Mouse (Mus musculus): Measurements from ENCODE around the gene Gm37240.

Gm37240 gene

DNA sequence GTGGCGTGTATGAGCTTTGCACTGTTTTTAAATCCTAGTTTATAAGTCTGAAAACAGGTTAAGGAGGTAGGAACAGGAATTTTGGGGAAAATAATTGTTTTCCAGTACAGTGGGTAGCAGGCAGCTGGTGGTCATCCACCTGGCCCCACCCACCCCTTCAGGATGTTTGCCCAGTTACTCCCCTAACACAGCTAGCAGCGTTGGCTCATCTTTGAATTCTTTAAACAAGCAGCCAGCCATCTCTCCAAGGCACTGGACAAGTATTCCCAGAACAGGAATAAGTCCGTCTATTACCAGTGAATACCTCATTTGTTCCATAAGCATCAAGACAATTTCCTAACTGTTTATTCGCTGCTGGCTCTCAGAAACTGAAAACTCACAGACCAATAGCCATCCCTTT, 1111.7 kb downstream of the Gm37240 start:
- no peak for DNase-seq (ENCODE audit: low read depth, low spot score)

DNA sequence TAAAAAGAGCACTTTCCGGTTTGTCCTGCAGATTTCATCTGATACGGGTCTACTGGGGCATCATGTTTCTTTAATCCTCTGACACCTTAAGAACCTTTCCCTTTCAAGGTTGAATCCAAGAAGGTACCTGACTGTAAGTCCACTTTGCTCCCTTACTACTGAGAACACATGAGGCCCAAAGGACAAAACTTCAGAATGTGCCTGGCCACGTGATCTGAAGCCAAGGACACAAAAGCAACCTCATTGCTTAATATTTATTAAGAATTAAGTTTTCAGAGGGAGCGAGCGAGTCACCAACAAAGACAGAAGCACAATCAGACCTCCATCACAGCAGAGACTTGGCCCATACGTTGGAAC, 1112.3 kb downstream of the Gm37240 start:
- DNase-seq (ENCODE audit: low read depth, low spot score): no peak

DNA sequence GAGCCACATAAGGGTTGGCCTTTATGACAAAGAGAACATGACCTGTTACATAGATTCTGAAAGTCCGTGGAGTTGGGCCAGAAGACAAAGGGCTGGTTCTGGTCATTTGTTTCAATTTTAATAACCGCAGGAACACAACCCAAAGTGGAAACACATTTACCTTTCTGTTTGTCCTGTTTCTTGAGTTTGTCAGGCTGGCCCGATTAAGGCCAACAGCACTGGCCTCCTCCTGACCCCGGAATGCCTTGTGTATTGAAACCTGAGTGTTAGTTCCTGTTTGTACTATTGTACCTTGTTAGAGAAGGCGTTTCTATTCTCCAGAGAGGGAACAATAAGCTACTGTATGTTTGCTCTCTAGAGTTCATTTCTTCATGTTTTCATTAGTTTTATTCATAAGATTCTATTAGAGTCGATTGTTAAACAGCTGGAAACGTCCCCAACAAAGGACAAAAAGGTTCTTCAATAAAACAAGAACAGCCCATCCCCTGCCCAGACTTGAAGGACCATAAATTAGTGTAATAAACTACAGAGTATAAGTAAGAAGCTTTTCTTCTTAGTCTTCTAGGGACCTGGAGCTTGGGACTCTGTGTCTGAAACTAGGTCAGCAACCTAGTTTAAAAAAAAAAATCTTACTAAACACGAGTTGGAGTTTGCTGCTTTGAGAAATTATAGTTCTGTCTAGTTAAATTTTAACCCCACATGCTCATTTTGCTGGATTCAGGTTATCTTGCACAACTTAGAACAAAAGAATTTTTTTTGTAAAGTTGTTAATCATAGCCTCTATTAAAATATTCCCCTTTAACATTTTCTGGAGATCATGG, 1112.9 kb downstream of the Gm37240 start:
- DNase-seq (ENCODE audit: low read depth, low spot score): no peak

DNA sequence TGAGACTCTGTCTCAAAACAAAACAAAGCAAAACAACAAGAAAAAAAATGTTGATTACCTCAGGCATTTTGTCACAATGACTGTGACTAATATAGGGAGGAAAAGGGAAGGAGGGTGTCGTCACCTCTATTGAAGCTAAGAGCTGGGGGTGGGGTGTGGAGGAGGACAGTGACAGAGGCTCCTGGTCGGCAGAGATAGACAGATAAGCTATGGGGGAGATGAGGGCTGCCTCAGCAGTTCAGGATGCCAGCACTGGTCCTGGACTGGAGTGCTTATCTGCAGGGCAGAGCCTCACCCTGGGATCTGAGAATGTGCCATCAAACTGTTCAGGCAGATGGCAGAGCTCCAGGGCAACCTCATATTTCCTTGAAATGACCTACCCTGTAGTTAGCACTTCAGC, 1115.3 kb downstream of the Gm37240 start:
- no peak for DNase-seq (ENCODE audit: low read depth, low spot score)

DNA sequence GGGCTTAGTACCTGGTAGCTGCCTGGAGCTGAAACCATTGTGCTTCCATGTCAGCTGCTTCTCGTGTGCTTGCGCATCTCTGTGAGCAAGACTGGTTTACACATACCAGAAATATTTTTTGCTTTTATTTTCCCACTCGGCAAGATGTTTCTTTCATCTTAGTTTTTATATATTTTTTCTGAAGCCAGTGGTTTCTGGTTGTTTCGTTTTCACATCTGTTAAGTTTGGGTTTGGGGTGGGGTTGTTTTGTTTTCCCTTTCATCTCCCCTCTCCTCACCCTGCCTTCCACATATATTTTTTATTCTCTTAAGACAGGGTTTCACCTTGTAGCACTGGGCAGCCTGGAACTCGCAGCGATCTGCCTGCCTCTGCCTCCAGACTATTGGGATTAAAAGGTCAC, 1116.8 kb downstream of the Gm37240 start:
- no peak for DNase-seq (ENCODE audit: low read depth, low spot score)

DNA sequence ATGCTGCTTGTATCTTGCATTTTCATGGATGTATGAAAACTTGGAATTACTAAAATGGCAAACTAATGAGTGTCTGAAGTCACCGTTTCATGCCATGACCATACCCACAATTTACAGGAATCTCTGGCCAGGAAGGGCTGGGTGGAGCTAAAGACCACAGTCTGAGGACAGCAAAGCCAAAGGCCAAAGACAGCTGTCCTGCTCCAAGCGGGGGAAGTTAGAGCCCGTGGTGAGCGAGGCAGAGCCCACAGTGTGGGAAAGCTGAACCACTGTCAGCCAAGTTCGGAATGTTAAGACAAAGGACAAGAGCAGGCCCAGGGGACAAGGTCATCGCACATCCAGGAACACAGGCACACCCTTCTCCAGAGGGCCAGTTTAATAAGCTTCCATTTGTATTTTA, 1117.9 kb downstream of the Gm37240 start:
- no peak for DNase-seq (ENCODE audit: low read depth, low spot score)

DNA sequence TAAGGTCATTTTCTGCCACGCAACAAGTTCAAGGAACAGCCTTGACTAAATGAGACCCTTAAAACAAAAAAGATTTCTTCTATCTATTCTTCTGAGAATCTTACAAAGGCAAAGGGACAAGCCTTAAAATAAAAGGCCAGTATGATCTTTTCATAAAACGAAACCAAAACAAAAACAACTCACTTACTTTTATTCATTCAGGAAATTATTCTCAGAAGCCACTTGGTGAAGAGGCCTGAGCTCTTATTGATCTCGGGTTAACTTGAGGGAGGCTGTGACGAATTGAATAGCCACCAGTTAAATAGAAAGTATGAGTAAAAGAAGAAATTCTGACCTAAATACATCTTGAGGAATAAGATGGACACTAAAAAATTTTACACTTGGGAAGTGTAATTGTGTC, 1118.4 kb downstream of the Gm37240 start:
- DNase-seq (ENCODE audit: low read depth, low spot score): no peak

DNA sequence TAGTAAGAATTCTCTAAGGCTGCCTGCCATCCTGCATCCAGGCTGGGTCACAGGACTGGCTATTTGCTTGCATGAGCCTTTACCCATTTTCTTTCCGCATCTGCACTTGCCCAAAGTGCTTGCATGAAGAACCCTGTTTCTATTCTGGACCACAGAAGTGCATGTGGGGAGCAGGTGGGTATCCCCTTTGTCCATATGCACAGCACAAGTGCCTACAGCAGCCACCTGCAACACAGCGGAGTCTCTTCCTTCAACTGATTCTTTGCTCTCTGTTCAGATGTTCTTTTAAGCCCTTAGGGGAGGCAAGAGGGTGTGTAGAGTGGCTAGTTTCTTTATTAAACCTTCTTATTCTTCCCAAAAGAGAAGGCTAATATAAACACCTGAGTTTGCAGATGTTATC, 1133.5 kb downstream of the Gm37240 start:
- DNase-seq (ENCODE audit: low read depth, low spot score): no peak

DNA sequence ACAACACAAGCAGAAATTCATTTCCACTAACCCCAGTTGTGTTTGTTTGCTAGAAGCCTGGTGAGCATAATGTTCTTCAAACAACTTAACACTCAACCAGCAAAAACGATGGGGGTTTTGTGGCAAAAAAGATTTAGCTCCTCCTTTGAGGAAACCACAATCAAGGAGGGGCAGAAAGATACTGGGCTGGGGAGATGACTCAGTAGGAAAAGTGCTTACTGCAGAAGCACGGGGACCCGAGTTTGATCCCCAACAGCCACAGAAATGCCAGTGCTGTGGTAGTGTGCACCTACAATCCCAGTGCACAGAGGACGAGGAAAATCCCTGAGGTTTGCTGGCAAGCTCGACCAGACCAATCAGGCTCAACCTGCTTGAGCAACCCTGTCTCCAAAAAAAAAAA, 1138.1 kb downstream of the Gm37240 start:
- DNase-seq (ENCODE audit: low read depth, low spot score): no peak

DNA sequence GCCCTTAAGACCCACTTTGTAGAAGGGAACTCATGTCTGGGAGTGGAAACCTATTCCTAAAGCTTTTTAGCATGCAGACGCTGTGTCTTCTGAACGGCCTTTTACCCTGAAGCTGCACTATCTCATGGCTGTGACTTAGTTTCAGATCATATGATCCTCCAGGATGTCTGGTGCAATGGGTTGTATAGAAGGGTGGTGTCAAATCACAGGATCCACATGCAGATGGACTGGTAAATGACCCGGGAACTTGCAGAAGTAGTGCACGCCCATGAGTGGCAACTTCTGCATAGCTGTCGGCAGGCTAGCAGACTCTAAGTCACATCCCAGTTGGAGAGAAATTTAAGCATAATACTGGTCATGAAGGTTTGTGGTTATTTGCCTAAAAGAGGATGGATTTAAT, 1139.2 kb downstream of the Gm37240 start:
- no peak for DNase-seq (ENCODE audit: low read depth, low spot score)

DNA sequence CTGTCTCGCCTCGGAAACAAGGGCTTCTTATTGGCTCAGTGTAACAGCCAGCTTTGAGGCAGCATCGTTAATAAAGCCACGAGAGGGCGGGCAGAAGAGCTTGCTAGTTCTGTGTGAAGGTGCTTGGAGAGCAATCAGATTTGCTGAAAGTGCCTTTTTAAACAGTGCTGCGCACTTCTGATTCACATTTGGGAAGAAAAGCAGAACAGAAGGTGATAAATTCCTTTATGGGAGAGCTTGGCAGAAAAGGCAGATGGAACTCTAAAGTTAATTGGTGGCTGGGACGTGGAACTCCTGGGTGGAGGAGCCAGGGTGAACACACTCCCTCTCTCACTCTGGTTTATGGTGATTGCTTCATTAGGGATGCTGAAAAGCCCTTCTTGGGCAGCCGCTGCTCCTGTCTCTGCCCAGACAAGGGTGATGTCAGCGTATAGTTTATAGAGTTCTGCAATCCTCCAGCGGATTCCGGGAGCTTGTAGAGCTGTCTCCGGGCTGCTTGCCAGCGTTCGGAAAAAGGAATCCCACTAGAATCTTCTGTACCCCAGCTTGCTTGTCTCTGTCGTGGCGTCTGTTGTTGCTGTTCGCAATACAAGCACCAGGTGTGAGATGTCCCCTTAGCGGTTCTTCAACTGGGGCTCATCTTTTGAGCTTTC, 1141.7 kb downstream of the Gm37240 start:
- DNase-seq (ENCODE audit: low read depth, low spot score): no peak

DNA sequence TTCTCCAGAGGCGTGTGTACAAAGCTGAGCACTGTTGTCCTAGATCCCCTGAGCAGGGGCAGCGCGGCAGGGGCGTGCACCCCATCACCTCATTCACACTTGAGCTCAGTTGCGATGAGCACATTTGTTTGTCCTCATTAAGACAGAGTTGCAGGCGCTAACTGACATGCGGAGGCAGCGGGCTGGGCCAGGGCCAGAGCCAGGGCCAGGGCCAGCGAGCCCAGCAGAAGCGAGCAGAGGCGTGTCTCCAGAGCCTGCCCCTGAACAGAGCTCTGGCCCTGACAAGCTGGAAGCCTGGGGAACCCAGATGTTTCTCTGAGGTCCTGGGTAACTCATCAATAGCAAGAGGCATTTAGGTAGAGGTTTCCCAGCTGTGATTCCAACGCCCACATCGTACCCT, 1142.6 kb downstream of the Gm37240 start:
- peak; percentile 4 for DNase-seq (ENCODE audit: low read depth, low spot score)

DNA sequence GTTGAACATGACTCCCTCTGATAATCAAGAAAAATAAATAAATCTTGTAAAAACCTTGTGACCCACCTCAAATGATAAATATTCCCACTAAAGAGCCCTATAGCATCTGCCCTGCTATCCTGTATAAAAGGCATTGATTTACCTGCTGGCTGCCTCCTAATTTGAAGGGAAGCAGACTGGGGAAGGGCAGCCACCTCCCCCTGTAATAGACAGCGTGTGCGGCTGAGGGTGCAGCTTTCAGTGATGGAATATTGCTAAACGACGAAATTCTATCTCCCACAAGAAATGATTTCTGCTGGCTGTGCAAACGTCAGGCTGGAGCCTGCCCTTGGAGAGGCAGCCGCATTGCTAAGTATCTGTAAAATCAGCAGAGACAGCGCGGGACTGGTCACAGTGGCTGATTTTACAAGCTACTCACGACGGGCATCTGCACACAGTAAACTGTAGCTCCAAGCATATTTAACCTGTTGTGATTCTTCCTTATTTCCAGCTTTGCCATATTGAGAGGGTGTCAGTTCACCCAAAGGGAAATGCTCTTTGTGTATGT, 1147.2 kb downstream of the Gm37240 start:
- DNase-seq (ENCODE audit: low read depth, low spot score): no peak

DNA sequence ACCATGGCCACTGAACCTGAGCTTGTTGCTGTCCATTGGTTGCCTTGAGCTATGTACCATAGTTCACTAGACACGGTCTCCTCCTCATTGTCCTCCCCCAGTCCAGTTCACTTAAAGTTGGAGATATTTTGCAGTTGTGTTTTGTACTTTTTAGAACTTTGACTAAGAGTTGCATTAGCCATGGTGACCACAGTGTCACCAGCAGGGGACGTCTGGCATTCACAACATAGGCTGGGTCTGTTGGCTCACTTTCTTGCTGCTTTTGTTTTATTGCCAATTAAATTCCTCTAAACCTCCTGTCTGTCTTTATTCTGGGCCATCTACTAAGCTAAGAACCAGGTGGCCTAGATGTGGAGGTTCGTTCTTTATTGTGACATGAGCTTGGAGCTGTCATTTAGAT, 1150.2 kb downstream of the Gm37240 start:
- no peak for DNase-seq (ENCODE audit: low read depth, low spot score)

DNA sequence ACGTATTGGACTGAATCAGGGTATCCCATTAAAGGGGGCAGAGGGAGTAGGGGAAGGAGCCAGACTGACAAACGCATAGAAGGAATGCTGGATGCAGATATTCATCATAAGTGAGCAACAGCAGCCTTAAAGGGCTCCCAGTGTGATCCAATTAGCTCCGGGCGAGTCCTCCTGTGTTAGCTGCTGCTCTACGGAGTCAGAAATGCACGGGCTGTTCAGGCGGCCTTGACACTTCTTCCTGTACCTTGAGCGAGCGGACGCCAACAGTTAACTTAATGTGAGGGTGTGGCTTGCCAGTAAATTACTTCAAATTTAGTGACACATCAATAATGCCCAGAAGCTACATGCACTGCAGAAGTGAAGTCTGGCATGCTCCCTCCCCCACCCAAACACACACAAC, 1151.6 kb downstream of the Gm37240 start:
- DNase-seq (ENCODE audit: low read depth, low spot score): no peak

DNA sequence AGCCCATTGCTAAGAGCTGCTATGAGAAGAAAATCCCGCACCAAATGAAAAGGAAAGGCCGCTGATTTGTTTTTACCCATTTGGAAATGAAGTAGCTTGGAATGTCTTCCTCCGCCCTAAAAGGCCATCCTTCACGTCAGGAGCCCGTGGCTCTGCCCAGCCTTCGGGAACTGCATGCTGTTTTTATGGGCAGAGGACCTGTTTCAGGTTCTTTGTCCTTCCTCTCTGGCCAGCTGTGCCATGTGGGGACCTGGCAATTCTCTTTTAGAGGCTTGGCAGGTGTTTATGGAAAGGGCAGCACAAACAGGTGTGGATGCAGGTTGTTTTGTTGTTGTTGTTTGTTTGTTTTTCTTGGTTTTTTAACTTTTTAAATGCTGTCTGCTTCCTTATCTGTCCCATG, 1154.8 kb downstream of the Gm37240 start:
- no peak for DNase-seq (ENCODE audit: low read depth, low spot score)

DNA sequence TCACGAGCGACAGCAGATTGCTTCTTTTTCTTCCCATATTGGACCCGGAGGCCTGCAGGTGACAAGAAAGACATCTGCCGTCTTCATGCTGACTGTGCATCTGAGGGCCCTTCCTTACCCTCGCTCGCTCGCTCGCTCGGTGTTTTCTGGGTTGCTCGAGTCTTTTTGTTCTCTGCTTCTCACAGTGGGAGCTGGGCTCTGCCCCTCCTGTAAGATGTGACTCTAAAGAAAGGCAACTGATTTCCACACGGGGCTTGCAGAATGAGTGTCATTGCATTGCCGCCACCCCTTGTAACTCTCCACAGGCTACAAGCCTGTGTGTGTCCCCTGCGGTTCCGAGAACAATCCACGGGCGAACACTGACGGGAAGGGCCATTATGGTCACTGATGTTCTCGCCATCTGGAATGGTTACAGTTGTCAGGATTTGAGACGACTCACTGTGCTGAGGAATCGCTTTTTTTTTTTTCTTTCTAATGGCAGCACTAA, 1155.3 kb downstream of the Gm37240 start:
- no peak for DNase-seq (ENCODE audit: low read depth, low spot score)

DNA sequence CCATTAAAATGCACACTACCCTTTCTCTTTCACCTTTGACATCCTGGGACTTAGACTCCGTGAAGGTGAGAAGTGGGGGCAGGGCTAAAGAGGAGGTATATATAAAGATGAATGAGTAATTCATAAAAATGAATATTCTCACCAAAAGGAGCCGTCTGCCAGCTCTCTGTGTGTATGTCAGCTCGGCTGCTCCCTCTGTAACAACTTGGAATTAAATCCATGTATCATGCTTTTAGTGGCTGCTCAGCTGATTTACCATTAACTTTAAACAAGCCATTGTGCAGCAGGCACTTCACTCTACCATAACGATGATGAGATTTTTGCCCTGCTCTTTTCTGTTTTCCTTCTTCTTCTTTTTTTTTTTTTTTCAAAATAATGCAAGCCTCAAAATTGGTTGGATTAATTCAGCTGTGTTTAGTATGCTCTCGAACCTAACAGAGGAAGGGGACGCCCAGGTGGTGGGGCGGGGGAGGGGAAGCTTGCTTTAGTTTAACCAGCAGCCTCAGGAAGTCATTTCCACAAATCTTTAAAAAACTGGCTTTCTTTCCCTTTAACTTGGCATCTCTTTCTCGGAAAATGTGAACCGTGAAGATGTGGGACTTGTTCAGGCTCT, 1155.8 kb downstream of the Gm37240 start:
- no peak for DNase-seq (ENCODE audit: low read depth, low spot score)

DNA sequence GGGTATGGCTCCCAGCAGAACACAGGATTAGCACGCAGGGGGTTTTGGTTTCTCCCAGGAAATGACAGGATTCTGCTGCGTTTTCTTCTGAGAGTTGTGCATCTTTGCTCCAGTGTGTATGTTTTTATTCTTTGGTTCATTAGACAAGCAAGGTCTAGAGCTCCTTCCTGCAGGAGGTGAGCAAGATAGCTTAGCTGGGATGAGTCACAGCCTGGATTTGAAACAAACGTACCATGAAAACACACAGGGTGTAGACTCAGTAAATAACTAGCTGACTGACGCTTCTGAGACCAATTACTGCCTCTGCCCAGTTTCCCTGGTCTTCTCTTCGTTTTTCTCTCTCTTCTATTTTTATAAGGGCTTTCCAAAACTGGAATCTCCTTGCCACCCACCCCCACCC, 1156.3 kb downstream of the Gm37240 start:
- no peak for DNase-seq (ENCODE audit: low read depth, low spot score)

DNA sequence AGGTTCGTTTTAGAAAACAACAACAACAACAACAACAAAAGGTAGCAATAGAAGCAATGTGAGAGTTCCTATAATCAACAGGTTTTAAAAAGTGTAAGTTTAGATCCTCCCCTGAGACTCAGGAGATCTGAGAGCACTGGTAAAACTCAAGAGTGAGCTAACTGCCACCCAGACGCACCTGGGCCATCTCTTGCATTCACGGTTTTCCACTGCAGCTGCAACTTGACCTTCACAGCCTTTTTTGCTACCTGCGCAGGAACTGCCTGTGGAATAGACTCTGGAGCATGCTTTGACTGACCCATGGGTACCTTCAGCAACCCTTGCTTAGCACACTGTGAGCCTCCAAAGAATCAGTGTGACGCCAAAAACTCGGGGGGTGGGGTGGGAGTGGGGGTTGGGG, 1157.5 kb downstream of the Gm37240 start:
- no peak for DNase-seq (ENCODE audit: low read depth, low spot score)

DNA sequence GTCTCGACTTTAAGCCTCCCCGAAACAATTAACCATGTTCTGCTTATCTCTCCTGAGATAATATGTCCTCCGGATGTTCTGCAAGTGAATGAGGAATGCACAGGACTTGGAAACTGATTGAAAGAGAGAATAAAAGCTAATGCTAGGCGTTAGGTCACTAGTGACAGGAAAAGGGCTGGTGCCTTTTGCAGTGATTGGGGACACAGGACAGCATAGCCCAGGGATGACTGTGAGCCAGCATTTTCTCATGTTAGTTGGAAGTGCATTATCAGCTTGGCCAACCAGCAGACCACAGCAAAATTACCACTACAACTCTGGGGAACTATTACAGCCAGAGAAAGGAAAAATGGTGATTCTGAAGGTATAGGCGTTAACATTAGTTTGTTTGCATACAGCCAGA, 1163.3 kb downstream of the Gm37240 start:
- no peak for DNase-seq (ENCODE audit: low read depth, low spot score)

DNA sequence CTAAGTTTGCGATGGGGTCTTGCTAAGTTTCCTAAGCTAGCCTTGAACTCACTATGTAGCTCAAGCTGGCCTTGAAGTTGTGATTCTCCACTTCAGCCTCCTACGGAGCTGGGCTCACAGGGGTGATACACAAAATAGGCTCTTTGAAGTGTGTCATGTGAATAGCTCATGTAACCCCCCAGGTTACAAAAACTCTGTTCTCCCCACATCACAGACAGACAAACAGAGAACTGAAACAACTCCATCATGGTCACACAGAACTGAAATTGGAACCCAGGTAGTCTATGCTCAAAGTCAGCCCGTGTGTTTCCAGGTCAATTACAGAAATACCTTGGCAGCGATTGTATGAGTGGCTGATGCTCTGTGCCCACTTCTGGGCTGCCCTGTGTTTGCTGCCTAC, 1164.6 kb downstream of the Gm37240 start:
- no peak for DNase-seq (ENCODE audit: low read depth, low spot score)

Measured in retina, adult 2 months (tissue).